Mouse (Mus musculus) erythroblast, embryonic 14.5 days (primary cell): Measurements from ENCODE around the gene Zcchc14. TPM values are rescaled to one million over a fixed set of nuclear protein-coding genes. Genes with fewer than 3 reads are reported as not detected.

Source experiments
- H3K27me3 ChIP-seq: 2 replicates; pipeline ENCODE4 v1.6.1; 2012; ENCODE audit warnings: inconsistent platforms; ENCODE audit not compliant: control insufficient read depth
- H3K36me3 ChIP-seq: 2 replicates; pipeline ENCODE4 v1.6.1; 2012; ENCODE audit warnings: mild to moderate bottlenecking, inconsistent platforms; ENCODE audit not compliant: control insufficient read depth
- H3K4me1 ChIP-seq: 2 replicates; pipeline ENCODE4 v1.6.1; 2012; ENCODE audit warnings: inconsistent platforms; ENCODE audit not compliant: control insufficient read depth
- H3K4me3 ChIP-seq: replicated peaks from 2 replicates; pipeline ENCODE3; 2012; ENCODE audit warnings: moderate library complexity, mild to moderate bottlenecking, inconsistent platforms
- H3K9me3 ChIP-seq: 2 replicates; pipeline ENCODE4 v1.6.1; 2012; ENCODE audit warnings: low read length, inconsistent platforms, mixed read lengths; ENCODE audit not compliant: control insufficient read depth
- GATA1 ChIP-seq: IDR thresholded peaks from 2 replicates; pipeline ENCODE4 v1.6.1; 2012; ENCODE audit warnings: low read length, inconsistent platforms, mixed read lengths
- TAL1 ChIP-seq: IDR thresholded peaks from 3 replicates; pipeline ENCODE4 v1.6.1; 2012; ENCODE audit warnings: low read length, inconsistent platforms, mixed read lengths
- polyA plus RNA-seq: library from polyadenylated mRNA; stranded (reverse); fragments of >175 nt; gene quantifications from 2 replicates; pipeline ENCODE4 v1.2.3, GENCODE M21; 2012

The Zcchc14 gene
- polyA plus RNA-seq, 1 experiment = not detected

- no peaks in the 10 kb centered on the region for H3K9me3 ChIP-seq
- TF ChIP-seq TAL1 (no peak), GATA1 (no peak)
- no peaks in the 10 kb centered on the region for H3K4me1 ChIP-seq
- no peak overlapping the region for H3K4me3 ChIP-seq
- no peaks in the 10 kb centered on the region for H3K27me3 ChIP-seq
- H3K36me3 ChIP-seq = peaks cover 71% of the 10 kb centered on the region
Measured at GRCm38 (mm10) chr8:121558538-121558937, 94.2 kb downstream of the Zcchc14 start.

GRCm38 (mm10) chr8:121557746-121558145 lies 95.0 kb downstream of the Zcchc14 start:
- Histone ChIP-seq H3K4me1 (no peaks in the 10 kb centered on the region), H3K27me3 (no peaks in the 10 kb centered on the region), H3K9me3 (no peaks in the 10 kb centered on the region), H3K36me3 (peaks cover 73% of the 10 kb centered on the region), H3K4me3 (no peak overlapping the region)
- TF ChIP-seq TAL1 (no peak), GATA1 (no peak)

- Histone ChIP-seq H3K4me1 (no peaks in the 10 kb centered on the region), H3K27me3 (no peaks in the 10 kb centered on the region), H3K36me3 (peaks cover 81% of the 10 kb centered on the region), H3K9me3 (no peaks in the 10 kb centered on the region), H3K4me3 (no peak overlapping the region)
- TF ChIP-seq GATA1 = no peak
- no peak for TF ChIP-seq TAL1
Measured at GRCm38 (mm10) chr8:121553831-121554475, 98.7 kb downstream of the Zcchc14 start.

GRCm38 (mm10) chr8:121552506-121552905 lies 100.2 kb downstream of the Zcchc14 start:
- Histone ChIP-seq H3K4me3 (no peak overlapping the region), H3K36me3 (peaks cover 69% of the 10 kb centered on the region), H3K4me1 (no peaks in the 10 kb centered on the region), H3K27me3 (no peaks in the 10 kb centered on the region), H3K9me3 (no peaks in the 10 kb centered on the region)
- no peak for TF ChIP-seq GATA1

- Histone ChIP-seq H3K27me3 (no peaks in the 10 kb centered on the region), H3K4me1 (peaks cover 1% of the 10 kb centered on the region; the same call in 1 of the 2 replicates), H3K9me3 (no peaks in the 10 kb centered on the region), H3K36me3 (peaks cover 65% of the 10 kb centered on the region), H3K4me3 (no peak overlapping the region)
- no peak for TF ChIP-seq TAL1
Measured at GRCm38 (mm10) chr8:121551065-121551985, 101.4 kb downstream of the Zcchc14 start.

- Histone ChIP-seq H3K27me3 (no peaks in the 10 kb centered on the region), H3K4me3 (no peak overlapping the region), H3K4me1 (peaks cover 1% of the 10 kb centered on the region; the same call in 1 of the 2 replicates), H3K36me3 (peaks cover 55% of the 10 kb centered on the region), H3K9me3 (no peaks in the 10 kb centered on the region)
- no peak for TF ChIP-seq TAL1
Measured at GRCm38 (mm10) chr8:121550056-121550455, 102.6 kb downstream of the Zcchc14 start.

Other genes starting within 250 kb of the Zcchc14 start
- gene 1700018B08Rik, start 108.6 kb downstream of the Zcchc14 start, polyA plus RNA-seq = not detected in 2 replicates
- gene Fbxo31, start 74.1 kb downstream of the Zcchc14 start, polyA plus RNA-seq = 1.3 and 1.6 TPM in 2 replicates
- 29.2 and 30.4 TPM in 2 replicates for gene Map1lc3b, start 62.5 kb downstream of the Zcchc14 start, polyA plus RNA-seq
- gene Jph3, start 76.7 kb upstream of the Zcchc14 start, polyA plus RNA-seq = 0.02 TPM in 1 of 2 replicates, not detected in the other
- 2.7 and 2.8 TPM in 2 replicates for gene Klhdc4, start 176.7 kb upstream of the Zcchc14 start, polyA plus RNA-seq